Mouse (Mus musculus) liver, postnatal 0 days (tissue): ENCODE data around the gene Il31. TPM values are rescaled to one million over a fixed set of nuclear protein-coding genes. Genes with fewer than 3 reads are reported as not detected.

Experiments used
- ATAC-seq: fragments of 200-750 bp; cut with Nextera tagmentation; 2 replicates; pipeline ENCODE4 v1.8.0; 2017; ENCODE audit warnings: mild to moderate bottlenecking, moderate library complexity
- DNase-seq: peaks from one replicate; pipeline ENCODE4 v3.0.0-alpha.2; 2016
- H3K27ac ChIP-seq: fragments of 300-500 bp; sonication (generic); 2 replicates; pipeline ENCODE4 v1.5.1; 2014; ENCODE audit warnings: antibody characterized with exemption, moderate library complexity, mild to moderate bottlenecking, low read depth
- H3K27me3 ChIP-seq: fragments of 300-500 bp; sonication (generic); 2 replicates; pipeline ENCODE4 v1.6.1; 2014; ENCODE audit warnings: low read length, control low read depth, mixed read lengths; ENCODE audit not compliant: insufficient read depth
- H3K36me3 ChIP-seq: fragments of 300-500 bp; sonication (generic); replicated peaks from 2 replicates; pipeline ENCODE4 v1.6.1; 2014; ENCODE audit warnings: mild to moderate bottlenecking, control low read depth, low read length, moderate library complexity, mixed read lengths; ENCODE audit not compliant: insufficient read depth
- H3K4me1 ChIP-seq: fragments of 300-500 bp; sonication (generic); 2 replicates; pipeline ENCODE4 v1.6.1; 2014; ENCODE audit warnings: antibody characterized with exemption, mild to moderate bottlenecking, control low read depth; ENCODE audit not compliant: insufficient read depth
- H3K4me2 ChIP-seq: fragments of 300-500 bp; sonication (generic); 2 replicates; pipeline ENCODE4 v1.6.1; 2014; ENCODE audit warnings: low read depth, mild to moderate bottlenecking, low read length, moderate library complexity, mixed read lengths
- H3K4me3 ChIP-seq: fragments of 300-500 bp; sonication (generic); 2 replicates; pipeline ENCODE4 v1.5.1; 2014; ENCODE audit warnings: low read depth, low read length
- H3K9ac ChIP-seq: fragments of 300-500 bp; sonication (generic); replicated peaks from 2 replicates; pipeline ENCODE4 v1.6.1; 2014; ENCODE audit warnings: mild to moderate bottlenecking, moderate library complexity
- H3K9me3 ChIP-seq: fragments of 300-500 bp; sonication (generic); 2 replicates; pipeline ENCODE4 v1.6.1; 2016; ENCODE audit warnings: mild to moderate bottlenecking, control low read depth, low read length, mixed read lengths
- CTCF ChIP-seq: sonication (generic); IDR thresholded peaks from 2 replicates; pipeline ENCODE4 v1.5.1; 2016; ENCODE audit warnings: antibody characterized with exemption, low read depth
- EP300 ChIP-seq: IDR thresholded peaks from 2 replicates; pipeline ENCODE4 v1.6.1; 2016; ENCODE audit warnings: antibody characterized with exemption, low read depth, mild to moderate bottlenecking
- WGBS: fragments of 180-500 bp; shearing (Covaris S2); extraction: QIAGEN DNeasy Blood & Tissue Kit; methylation state at CpG from one replicate; pipeline ENCODE4 v1.1.7; 2014; ENCODE audit not compliant: insufficient replicate concordance; 5-methylcytosine and 5-hydroxymethylcytosine counted together
- polyA plus RNA-seq: library from polyadenylated mRNA; unstranded; fragments of >200 nt; fragmentation: Nextera tagmentation; extraction: Ambion mirVana; gene quantifications from 2 replicates; pipeline ENCODE4 v1.2.1, GENCODE M21; 2015

Il31 gene
- polyA plus RNA-seq, 1 experiment from 2014 or later, result not detected

DNA sequence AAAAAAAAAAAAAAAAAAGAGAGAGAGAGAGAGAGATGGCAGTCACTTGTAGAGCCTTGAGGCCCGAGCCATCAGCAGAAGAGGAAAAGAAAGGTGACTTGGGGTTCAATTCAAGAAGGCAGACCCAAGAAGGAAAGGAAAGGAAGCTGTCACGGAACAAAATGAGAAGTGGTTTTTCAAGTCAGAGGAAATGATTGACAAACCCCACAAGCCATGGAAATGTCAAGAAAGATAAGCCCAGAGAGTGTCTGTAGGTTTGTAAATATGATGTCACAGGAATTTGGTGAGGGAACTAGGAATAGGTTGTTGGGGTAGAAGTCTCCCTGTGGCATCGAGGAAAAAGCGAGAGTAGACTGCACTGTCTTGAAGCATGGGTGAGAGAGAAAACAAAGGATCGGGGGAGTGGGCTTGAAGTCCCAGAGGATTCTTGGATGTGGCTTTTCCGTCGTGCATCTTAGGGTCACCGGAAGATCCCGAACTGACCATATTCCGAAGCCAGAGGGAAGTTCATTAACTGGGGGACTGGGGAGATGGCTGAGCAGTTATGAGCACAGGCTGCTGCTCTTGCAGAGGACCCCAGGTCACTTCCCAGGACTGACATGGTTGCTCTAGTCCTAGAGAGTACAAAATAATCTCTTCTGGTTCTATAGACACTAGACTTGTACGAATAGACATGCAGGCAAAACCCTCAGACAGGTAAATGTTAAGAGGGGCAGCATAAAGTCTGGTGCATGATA is 1.5 kb downstream of the Il31 start:
- Histone ChIP-seq H3K36me3 (no peaks in the 10 kb centered on the region), H3K9ac (no peak overlapping the region), H3K9me3 (no peaks in the 10 kb centered on the region), H3K4me3 (no peak overlapping the region), H3K4me1 (no peaks in the 10 kb centered on the region), H3K27ac (no peak overlapping the region), H3K4me2 (no peak overlapping the region), H3K27me3 (peaks cover 5% of the 10 kb centered on the region; the same call in 1 of the 2 replicates)
- no peak for TF ChIP-seq EP300
- no peak for TF ChIP-seq CTCF
- DNase-seq, result no peak
- ATAC-seq, result no peak
- 55% methylated on average over 11 of the region's 11 CpGs for WGBS

DNA sequence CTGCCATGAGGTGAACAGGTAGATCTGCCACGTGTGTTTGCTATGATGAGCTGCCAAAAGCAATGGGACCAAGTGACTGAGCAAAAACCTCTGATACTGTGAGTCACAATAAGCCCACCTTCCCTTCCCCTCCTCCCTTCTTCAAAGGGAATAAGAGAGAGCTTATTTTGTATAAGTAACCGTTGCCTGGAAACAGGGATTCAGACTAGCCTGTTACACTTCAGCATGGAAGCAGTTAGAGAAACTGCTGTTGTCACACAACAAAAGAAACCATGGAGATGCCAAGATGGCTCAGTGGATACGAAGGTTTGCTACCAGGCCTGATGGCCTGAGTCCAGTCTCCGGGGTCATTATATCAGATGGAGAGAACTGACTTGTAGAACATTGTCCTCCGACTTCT is 15.5 kb downstream of the Il31 start:
- Histone ChIP-seq H3K4me2 (no peak overlapping the region), H3K4me3 (no peak overlapping the region), H3K4me1 (0 out of 2 replicates have a peak, but pooled peaks cover 5% of the 10 kb centered on the region), H3K27me3 (no peaks in the 10 kb centered on the region), H3K9ac (no peak overlapping the region), H3K9me3 (no peaks in the 10 kb centered on the region), H3K36me3 (no peaks in the 10 kb centered on the region), H3K27ac (no peak overlapping the region)
- ATAC-seq (no peak), DNase-seq (no peak)
- WGBS, result 77% methylated on average over 5 of the region's 5 CpGs
- TF ChIP-seq CTCF, result no peak
- TF ChIP-seq EP300, result no peak

DNA sequence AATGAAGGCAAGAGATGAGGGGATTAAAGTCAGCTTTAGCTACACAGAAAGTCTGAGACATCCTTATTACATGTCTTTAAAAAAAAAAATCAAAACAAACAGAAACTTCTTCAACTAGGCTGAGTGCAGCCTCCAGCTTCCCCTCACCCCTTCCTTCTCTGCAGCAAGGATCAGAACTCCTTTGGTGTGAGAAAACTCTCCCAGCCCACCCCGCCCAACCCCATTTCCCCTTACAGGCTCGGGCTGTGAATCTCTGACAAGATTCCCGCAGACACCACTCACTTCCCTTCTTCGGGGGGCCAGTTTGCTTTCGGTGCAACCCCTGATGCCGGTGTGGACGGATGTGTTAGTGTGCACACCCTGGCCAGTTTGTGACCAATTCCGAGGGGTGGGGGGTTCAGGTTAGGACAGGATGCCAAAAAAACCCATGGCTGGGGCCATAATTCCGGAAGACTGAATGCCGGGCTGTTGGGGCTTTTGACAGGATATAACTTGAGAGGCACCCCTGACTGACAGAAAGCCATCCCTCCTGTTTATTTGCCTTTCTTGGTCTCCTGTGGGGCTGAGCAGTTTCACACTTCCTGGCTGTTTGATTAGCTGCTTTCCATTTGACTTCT is 18.4 kb downstream of the Il31 start:
- no peak for TF ChIP-seq EP300
- no peak for TF ChIP-seq CTCF
- no peak overlapping the region for H3K27ac ChIP-seq
- peak overlapping the region; percentile 52 for H3K4me2 ChIP-seq
- H3K4me1 ChIP-seq, result 0 out of 2 replicates have a peak, but pooled peaks cover 5% of the 10 kb centered on the region
- no peak for DNase-seq
- no peaks in the 10 kb centered on the region for H3K27me3 ChIP-seq
- H3K4me3 ChIP-seq, result peak overlapping the region; percentile 20; the same call in 1 of the 2 replicates
- H3K9me3 ChIP-seq, result no peaks in the 10 kb centered on the region
- no peaks in the 10 kb centered on the region for H3K36me3 ChIP-seq
- ATAC-seq, result no peak
- 1% methylated on average over 10 of the region's 10 CpGs for WGBS
- H3K9ac ChIP-seq, result no peak overlapping the region

DNA sequence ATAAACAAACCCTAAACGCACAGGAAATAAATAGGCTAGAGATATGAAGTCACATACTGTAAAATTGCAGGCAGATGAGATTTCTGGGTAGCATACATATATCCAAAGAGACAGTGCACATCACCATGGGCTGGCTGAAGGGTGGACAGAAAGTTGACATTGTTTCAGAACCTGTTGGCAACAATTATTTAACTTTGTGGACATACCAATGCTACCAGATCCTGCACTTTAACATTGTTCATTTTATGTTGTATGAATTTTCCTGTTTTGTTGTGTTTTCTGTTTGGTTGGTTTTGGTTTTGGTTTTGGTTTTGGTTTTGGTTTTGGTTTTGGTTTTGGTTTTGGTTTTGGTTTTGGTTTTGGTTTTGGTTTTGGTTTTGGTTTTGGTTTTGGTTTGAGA is 24.7 kb downstream of the Il31 start:
- WGBS, result 85% methylated on average over 1 of the region's 1 CpGs
- ATAC-seq (no peak), DNase-seq (no peak)
- no peak overlapping the region for H3K27ac ChIP-seq
- H3K4me1 ChIP-seq, result no peaks in the 10 kb centered on the region
- no peak overlapping the region for H3K4me3 ChIP-seq
- TF ChIP-seq CTCF, result no peak
- no peak for TF ChIP-seq EP300
- no peak overlapping the region for H3K9ac ChIP-seq
- H3K9me3 ChIP-seq, result no peaks in the 10 kb centered on the region
- no peaks in the 10 kb centered on the region for H3K27me3 ChIP-seq
- H3K36me3 ChIP-seq, result no peaks in the 10 kb centered on the region
- H3K4me2 ChIP-seq, result no peak overlapping the region

DNA sequence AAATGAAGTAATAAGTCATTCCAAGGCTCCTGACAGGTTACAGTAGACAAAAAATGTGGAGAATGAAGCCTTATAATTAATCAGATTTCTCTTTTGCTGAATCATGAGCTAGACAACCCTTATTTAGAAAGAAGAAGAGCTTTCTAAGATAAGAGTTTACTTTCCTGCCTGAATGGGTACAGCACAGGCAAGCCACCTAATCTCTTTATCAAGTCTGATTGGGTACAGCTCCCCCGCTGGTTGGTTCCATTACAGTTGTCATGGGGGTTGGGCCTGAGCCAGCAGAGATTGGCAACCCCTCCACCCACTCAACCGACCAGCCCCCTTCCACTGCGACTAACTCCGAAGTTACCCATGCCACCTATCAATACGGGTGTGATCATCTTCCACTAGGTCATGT is 27.9 kb downstream of the Il31 start:
- DNase-seq, result no peak
- Histone ChIP-seq H3K27ac (no peak overlapping the region), H3K4me2 (no peak overlapping the region), H3K27me3 (no peaks in the 10 kb centered on the region), H3K4me3 (no peak overlapping the region), H3K9me3 (no peaks in the 10 kb centered on the region), H3K36me3 (no peaks in the 10 kb centered on the region), H3K4me1 (no peaks in the 10 kb centered on the region), H3K9ac (no peak overlapping the region)
- no peak for ATAC-seq
- TF ChIP-seq CTCF (no peak), EP300 (no peak)
- WGBS, result 42% methylated on average over 5 of the region's 5 CpGs

DNA sequence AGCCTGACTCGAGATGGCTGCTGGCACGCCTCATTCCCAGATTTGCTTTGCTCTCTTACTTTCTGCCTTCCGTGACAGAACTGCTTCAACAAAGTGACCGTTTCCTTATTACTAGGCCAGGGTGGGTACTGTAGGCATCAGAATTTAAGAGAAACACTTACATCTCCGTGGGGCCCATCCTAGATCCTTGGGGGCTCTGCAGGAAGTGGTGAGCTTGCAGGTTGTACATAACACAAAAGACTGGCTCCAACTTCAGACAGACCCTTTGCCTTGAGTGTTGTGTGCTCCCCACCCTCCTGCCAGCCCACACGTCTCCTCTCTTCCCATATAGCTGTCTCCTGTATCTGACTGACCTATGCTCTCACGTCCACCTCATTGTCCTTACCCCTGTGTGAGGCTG is 37.4 kb downstream of the Il31 start:
- no peaks in the 10 kb centered on the region for H3K4me1 ChIP-seq
- DNase-seq (no peak), ATAC-seq (no peak)
- H3K4me3 ChIP-seq, result no peak overlapping the region
- no peak overlapping the region for H3K4me2 ChIP-seq
- no peaks in the 10 kb centered on the region for H3K9me3 ChIP-seq
- peaks cover 80% of the 10 kb centered on the region for H3K36me3 ChIP-seq
- TF ChIP-seq EP300 (no peak), CTCF (no peak)
- H3K27ac ChIP-seq, result no peak overlapping the region
- no peaks in the 10 kb centered on the region for H3K27me3 ChIP-seq
- H3K9ac ChIP-seq, result no peak overlapping the region
- 80% methylated on average over 7 of the region's 7 CpGs for WGBS
